Mouse (Mus musculus): ENCODE data around the gene Rab26. TPM values are rescaled to one million over a fixed set of nuclear protein-coding genes. Genes with fewer than 3 reads are reported as not detected.

Gene Rab26
- polyA plus RNA-seq (2017; shearing (Covaris generic)), result 5.0 TPM

DNA sequence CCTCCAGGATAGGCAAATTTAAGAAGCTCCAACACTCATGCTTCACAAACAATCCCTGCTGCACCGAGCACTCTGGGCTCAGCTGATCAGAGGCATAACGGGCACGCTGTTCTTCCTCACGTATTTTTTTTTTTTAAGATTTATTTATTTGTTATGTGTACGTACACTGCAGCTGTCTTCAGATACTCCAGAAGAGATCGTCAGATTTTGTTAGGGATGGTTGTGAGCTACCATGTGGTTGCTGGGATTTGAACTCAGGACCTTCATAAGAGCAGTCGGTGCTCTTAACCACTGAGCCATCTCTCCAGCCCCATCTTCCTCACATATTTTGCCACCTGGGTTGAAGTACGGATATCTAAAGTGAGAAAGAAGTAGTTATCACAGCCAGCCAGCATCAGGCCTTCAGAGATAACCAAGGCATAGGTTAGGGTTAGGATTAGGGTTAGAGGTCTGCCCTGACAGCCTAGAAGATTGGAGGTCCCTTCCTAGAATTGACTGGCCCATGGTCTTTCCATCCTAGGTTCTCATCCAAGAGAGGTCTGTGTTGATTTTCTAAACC lies at the start of gene Rab26:
Gene Rab26, minus strand, starts transcription at position 51 of the 559 bp plus-strand sequence.

DNA sequence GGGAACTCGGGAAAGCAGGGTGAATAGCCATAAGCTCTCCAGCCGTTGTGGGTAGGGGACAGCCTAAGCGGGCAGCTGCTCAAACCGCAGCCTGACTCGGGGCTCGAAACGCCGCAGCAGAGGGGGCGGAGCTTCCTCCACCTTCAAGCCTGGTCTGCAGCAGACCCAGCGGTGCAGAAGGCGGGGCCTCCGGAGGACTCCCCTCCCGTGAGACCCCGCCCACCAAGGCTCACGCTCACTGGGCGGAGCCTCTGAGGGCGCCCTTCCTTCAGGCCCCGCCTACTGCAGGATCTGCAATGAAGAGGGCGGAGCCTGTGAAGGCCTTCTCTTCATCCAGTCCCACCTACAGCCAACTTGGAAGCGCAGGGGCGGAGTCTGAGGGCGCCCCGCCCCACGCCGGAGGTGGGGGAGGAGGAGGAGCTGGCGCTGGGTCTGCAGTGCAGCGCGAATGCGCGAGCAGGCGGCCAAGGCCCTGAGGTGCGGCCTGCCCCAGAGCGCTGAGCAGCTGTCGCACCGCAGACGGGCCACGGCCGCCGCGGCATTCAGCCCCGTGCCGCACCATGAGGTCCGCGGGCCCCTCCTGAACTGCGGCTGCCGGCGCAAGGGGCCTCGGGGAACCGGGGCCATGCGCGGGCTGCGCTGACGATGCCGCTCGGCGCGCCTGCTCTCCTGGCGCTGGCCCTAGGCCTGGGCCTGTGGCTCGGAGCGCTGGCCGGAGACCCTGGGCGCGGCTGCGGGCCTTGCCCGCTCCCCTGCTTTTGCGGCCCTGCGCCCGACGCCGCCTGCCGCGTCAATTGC lies 15.8 kb upstream of the Rab26 start, which contains the start of gene Pkd1:
Gene Pkd1, plus strand, starts transcription at position 217 of the 798 bp plus-strand sequence.

DNA sequence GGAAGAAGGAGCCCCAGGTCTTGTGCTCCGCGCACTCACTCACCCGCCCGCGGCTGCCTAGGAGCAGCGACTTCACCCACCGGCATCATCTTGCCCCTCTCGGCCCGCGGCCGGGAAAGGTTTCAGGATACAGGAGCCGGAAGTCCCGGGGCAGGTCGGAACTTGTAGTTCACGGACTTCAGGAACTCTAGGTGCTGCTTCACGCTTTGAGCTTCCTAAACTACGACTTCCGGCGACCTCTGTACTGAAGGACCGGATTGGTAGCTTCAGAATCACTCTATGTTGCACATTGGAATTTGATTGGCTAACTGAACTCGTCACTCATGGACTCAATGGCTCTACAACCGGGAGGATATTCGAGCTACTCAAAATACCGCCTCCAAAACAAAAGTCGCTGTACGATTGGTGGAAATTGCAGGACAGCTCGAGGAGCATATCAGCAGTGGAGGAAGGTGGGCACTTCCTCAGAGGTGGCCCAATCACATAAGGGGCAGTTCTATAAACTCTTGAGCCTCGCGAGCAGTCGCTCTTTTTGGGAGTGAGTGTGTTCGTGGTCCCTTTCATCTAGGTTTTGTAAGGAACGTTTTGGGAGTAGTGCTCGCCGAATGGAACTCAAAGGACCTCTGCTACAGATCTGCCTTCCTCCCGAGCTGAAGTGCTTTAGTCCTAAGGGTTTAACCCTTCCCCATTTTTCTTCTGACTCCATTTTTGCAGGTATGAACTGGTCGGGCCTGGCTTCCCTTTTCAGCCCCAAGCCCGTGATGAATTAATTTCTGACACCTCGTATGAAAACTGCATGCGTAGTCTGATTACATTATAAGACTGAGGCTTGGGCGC lies 6.1 kb downstream of the Rab26 start, which contains the start of gene Traf7:
Gene Traf7, minus strand, starts transcription at position 216 of the 837 bp plus-strand sequence.

DNA sequence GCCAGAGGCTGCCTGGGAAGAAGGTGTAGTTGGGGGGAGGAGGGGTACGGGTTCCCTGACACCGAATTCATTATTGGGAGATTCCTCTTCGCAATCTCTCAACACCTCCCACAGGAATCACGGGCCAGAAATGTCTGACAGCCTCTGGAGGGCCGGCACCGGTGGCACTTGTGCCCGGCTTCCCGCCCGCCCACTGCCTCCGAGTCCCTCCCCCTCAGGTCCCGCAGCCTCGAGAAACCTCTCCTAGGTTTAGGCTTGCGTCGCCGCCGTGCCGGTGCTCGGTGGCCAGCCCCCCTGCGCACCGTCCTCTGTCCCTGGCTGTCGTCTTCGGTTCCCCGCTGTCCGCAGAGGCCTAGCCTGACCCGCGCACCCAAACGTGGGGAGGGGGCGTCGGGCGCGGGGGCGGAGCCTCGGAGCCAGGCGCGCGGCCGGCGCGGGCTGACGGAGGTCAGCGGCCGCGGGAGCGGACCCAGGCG lies 45.8 kb downstream of the Rab26 start, which contains the start of gene Caskin1:
Gene Caskin1, plus strand, starts transcription at position 416 of the 476 bp plus-strand sequence.

DNA sequence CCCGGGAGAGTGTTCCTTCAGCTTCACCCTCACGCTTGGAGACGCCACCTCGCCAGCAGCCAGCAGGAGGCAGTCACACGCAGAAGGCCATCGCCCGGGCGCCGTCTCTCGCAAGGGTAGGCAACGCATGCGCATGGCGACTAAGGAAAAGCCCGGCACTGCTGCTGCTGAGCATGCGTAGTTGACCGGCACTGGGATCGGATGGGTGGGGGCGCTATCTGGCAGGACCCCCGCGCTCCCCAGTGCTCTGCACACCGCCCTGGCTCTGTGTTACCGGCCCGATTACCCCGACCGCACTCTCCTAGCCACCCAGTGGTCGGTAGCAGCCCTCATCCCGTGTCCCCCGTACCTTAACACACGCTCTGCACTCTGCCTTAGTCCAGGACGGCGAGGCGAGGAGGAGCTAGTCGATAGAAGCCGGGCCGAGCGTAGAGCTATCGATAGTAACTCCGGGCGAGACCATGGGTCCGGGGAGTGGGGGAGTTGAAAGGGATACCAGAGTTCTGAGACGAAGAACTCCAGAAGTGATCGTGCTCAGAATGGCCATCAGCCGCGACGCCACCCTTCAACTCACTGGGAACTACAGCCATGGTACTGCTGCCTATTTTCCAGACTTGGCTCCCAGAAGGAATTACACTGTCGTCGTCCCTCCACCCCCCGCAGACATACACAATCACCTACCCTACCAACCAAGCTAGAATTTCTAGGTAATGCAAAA lies 55.2 kb downstream of the Rab26 start, which contains the start of gene Mlst8:
Gene Mlst8, minus strand, starts transcription at position 416 of the 718 bp plus-strand sequence.

Other genes starting within 250 kb of the Rab26 start
- gene Abca17, start 183.1 kb downstream of the Rab26 start, polyA plus RNA-seq (2017; shearing (Covaris generic)), result 0.21 TPM
- gene Abca3, start 182.3 kb downstream of the Rab26 start, polyA plus RNA-seq (2017; shearing (Covaris generic)), result 41.1 TPM
- 205 TPM for gene Rnps1, start 119.6 kb downstream of the Rab26 start, polyA plus RNA-seq (2017; shearing (Covaris generic))
- 78.7 TPM for gene Eci1, start 107.6 kb downstream of the Rab26 start, polyA plus RNA-seq (2017; shearing (Covaris generic))
- 4.9 TPM for gene Dnase1l2, start 91.1 kb downstream of the Rab26 start, polyA plus RNA-seq (2017; shearing (Covaris generic))
- gene E4f1, start 63.9 kb downstream of the Rab26 start, polyA plus RNA-seq (2017; shearing (Covaris generic)), result 58.6 TPM
- gene Pgp, start 63.8 kb downstream of the Rab26 start, polyA plus RNA-seq (2017; shearing (Covaris generic)), result 2.4 TPM
- not detected for gene Bricd5, start 60.3 kb downstream of the Rab26 start, polyA plus RNA-seq (2017; shearing (Covaris generic))
- gene Mlst8, start 55.1 kb downstream of the Rab26 start, polyA plus RNA-seq (2017; shearing (Covaris generic)), result 30.8 TPM
- 0.15 TPM for gene Caskin1, start 45.6 kb downstream of the Rab26 start, polyA plus RNA-seq (2017; shearing (Covaris generic))
- 110 TPM for gene Traf7, start 6.3 kb downstream of the Rab26 start, polyA plus RNA-seq (2017; shearing (Covaris generic))
- 18.9 TPM for gene Pkd1, start 15.6 kb upstream of the Rab26 start, polyA plus RNA-seq (2017; shearing (Covaris generic))
- 52.7 TPM for gene Tsc2, start 98.4 kb upstream of the Rab26 start, polyA plus RNA-seq (2017; shearing (Covaris generic))
- gene Nthl1, start 98.5 kb upstream of the Rab26 start, polyA plus RNA-seq (2017; shearing (Covaris generic)), result 6.2 TPM
- gene Slc9a3r2, start 116.1 kb upstream of the Rab26 start, polyA plus RNA-seq (2017; shearing (Covaris generic)), result not detected
- gene Npw, start 124.2 kb upstream of the Rab26 start, polyA plus RNA-seq (2017; shearing (Covaris generic)), result not detected
- 2.3 TPM for gene Zfp598, start 135.5 kb upstream of the Rab26 start, polyA plus RNA-seq (2017; shearing (Covaris generic))
- 0.40 TPM for gene Syngr3, start 155.7 kb upstream of the Rab26 start, polyA plus RNA-seq (2017; shearing (Covaris generic))
- 7.7 TPM for gene Gfer, start 161.9 kb upstream of the Rab26 start, polyA plus RNA-seq (2017; shearing (Covaris generic))
- 1.7 TPM for gene Noxo1, start 162.0 kb upstream of the Rab26 start, polyA plus RNA-seq (2017; shearing (Covaris generic))
- gene Tbl3, start 173.4 kb upstream of the Rab26 start, polyA plus RNA-seq (2017; shearing (Covaris generic)), result 71.9 TPM
- not detected for gene Rnf151, start 183.9 kb upstream of the Rab26 start, polyA plus RNA-seq (2017; shearing (Covaris generic))
- 660 TPM for gene Rps2, start 183.9 kb upstream of the Rab26 start, polyA plus RNA-seq (2017; shearing (Covaris generic))
- 257 TPM for gene Ndufb10, start 190.3 kb upstream of the Rab26 start, polyA plus RNA-seq (2017; shearing (Covaris generic))
- not detected for gene Rpl3l, start 193.6 kb upstream of the Rab26 start, polyA plus RNA-seq (2017; shearing (Covaris generic))
- gene Msrb1, start 202.4 kb upstream of the Rab26 start, polyA plus RNA-seq (2017; shearing (Covaris generic)), result 20.9 TPM
- gene Hs3st6, start 218.8 kb upstream of the Rab26 start, polyA plus RNA-seq (2017; shearing (Covaris generic)), result not detected

Measured in CD4-positive, CD25-positive, alpha-beta regulatory T cell, adult 9 weeks (primary cell).